Mouse (Mus musculus) CD8-positive naive resting alpha-beta T cell, adult 2 months (primary cell): ENCODE results near the gene 2010111I01Rik.
A peak's percentile ranks its signal among the peaks of the same experiment; 100 is the strongest.
"Not testable (repeated sequence)": the region's sequence is repeated elsewhere in the genome, so short reads cannot be mapped to it uniquely, and the experiment has no call there.

Source experiments
- DNase-seq, 2 experiments: peaks; one replicate each; pipeline ENCODE4 v3.0.0; 2022; ENCODE audit warnings: low read depth in 2 of 2, low spot score in 2 of 2

Gene 2010111I01Rik

GRCm38 (mm10) chr13:62964640-62965311 is at the start of gene 2010111I01Rik:
TSS of gene 2010111I01Rik (plus strand) at chr13:62964893.
- DNase-seq = peak; percentile 97 to 99

GRCm38 (mm10) chr13:62916675-62917074 is 48.0 kb upstream of the 2010111I01Rik start:
- no peak for DNase-seq

GRCm38 (mm10) chr13:62917416-62918110 is 47.1 kb upstream of the 2010111I01Rik start:
- DNase-seq = no peak

GRCm38 (mm10) chr13:62919647-62920341 is 44.9 kb upstream of the 2010111I01Rik start:
- DNase-seq = peak; percentile 50 to 65

GRCm38 (mm10) chr13:62922645-62923044 is 42.0 kb upstream of the 2010111I01Rik start:
- DNase-seq = no peak

GRCm38 (mm10) chr13:62923182-62923581 is 41.5 kb upstream of the 2010111I01Rik start:
- DNase-seq = no peak

- DNase-seq = peak in 1 of 2 experiments; percentile 3
These were observed 38.2 kb upstream of the 2010111I01Rik start for GRCm38 (mm10) chr13:62926479-62926878.

GRCm38 (mm10) chr13:62927470-62927869 is 37.2 kb upstream of the 2010111I01Rik start:
- no peak for DNase-seq

GRCm38 (mm10) chr13:62929144-62929543 is 35.5 kb upstream of the 2010111I01Rik start:
- DNase-seq = not testable (repeated sequence)

GRCm38 (mm10) chr13:62929766-62930389 is 34.8 kb upstream of the 2010111I01Rik start:
- DNase-seq = no peak

- DNase-seq = no peak
These were observed 32.2 kb upstream of the 2010111I01Rik start for GRCm38 (mm10) chr13:62932452-62932851.

- DNase-seq = no peak
These were observed 25.3 kb upstream of the 2010111I01Rik start for GRCm38 (mm10) chr13:62939371-62939770.

- no peak for DNase-seq
These were observed 24.9 kb upstream of the 2010111I01Rik start for GRCm38 (mm10) chr13:62939797-62940196.

GRCm38 (mm10) chr13:62940721-62941120 is 24.0 kb upstream of the 2010111I01Rik start:
- DNase-seq = no peak

- no peak for DNase-seq
These were observed 23.2 kb upstream of the 2010111I01Rik start for GRCm38 (mm10) chr13:62941341-62942005.

- DNase-seq = no peak
These were observed 21.3 kb upstream of the 2010111I01Rik start for GRCm38 (mm10) chr13:62943274-62943830.

GRCm38 (mm10) chr13:62944109-62944508 is 20.6 kb upstream of the 2010111I01Rik start:
- DNase-seq = no peak

- no peak for DNase-seq
These were observed 15.0 kb upstream of the 2010111I01Rik start for GRCm38 (mm10) chr13:62949560-62950188.

GRCm38 (mm10) chr13:62951606-62952005 is 13.1 kb upstream of the 2010111I01Rik start:
- no peak for DNase-seq

GRCm38 (mm10) chr13:62952047-62952446 is 12.6 kb upstream of the 2010111I01Rik start:
- DNase-seq = no peak
